Mouse (Mus musculus) lung, postnatal 0 days (tissue): ENCODE data around the gene Gigyf2.

Experiments used
- CTCF ChIP-seq: IDR thresholded peaks from 2 replicates; pipeline ENCODE4 v1.5.1; 2016; ENCODE audit warnings: antibody characterized with exemption, mild to moderate bottlenecking
- EP300 ChIP-seq: IDR thresholded peaks from 2 replicates; pipeline ENCODE4 v1.6.1; 2016; ENCODE audit warnings: antibody characterized with exemption, mild to moderate bottlenecking, control low read depth

- TF ChIP-seq CTCF: no peak
- no peak for TF ChIP-seq EP300
These were observed 35.4 kb upstream of the Gigyf2 start for GRCm38 (mm10) chr1:87291416-87291815.
